Mouse (Mus musculus) ES-Bruce4 (cell line): ENCODE results near the gene Ndufb8.

Experiments used
- EP300 ChIP-seq: IDR thresholded peaks from 2 replicates; pipeline ENCODE4 v1.6.1; 2011; ENCODE audit warnings: low read depth, low read length; ENCODE audit not compliant: insufficient read depth
- POLR2A ChIP-seq: IDR thresholded peaks from one replicate; pipeline ENCODE4 v1.8.1; 2011; ENCODE audit warnings: low read length; ENCODE audit not compliant: insufficient read depth

DNA sequence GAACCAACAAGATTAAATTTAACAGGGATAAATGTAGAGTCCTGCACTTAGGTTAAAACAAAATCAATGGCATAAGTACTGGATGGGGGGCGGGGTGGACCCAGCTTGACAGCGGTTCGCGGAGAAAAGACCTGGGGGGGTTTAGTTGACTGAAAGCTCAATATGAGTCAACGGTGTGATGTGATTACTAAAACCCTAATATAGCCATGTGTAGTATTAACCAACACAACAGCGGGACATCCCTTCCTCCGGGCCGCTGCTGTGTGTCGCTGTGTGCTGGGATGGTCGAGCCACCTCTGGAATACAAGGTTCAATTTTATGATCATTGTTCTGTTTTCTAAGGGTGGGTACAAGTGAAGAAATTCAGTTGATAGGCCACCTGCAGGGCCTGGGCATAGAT is 26.9 kb upstream of the Ndufb8 start:
- no peak for TF ChIP-seq POLR2A
- TF ChIP-seq EP300, result no peak
